Mouse (Mus musculus): Measurements from ENCODE around the gene Tns1. TPM values are rescaled to one million over a fixed set of nuclear protein-coding genes. Genes with fewer than 3 reads are reported as not detected.

Gene Tns1
- total RNA-seq, 2 experiments from 2014 or later, result 193 to 196 TPM

- no peak for DNase-seq
Observed at GRCm38 (mm10) chr1:73991226-73991625, 133.0 kb downstream of the Tns1 start.

GRCm38 (mm10) chr1:73990024-73990423, 134.2 kb downstream of the Tns1 start:
- DNase-seq, result no peak

- DNase-seq, result no peak
Observed at GRCm38 (mm10) chr1:73987705-73988201, 136.5 kb downstream of the Tns1 start.

- DNase-seq, result peak; percentile 52
Observed at GRCm38 (mm10) chr1:73986268-73987045, 137.8 kb downstream of the Tns1 start.

GRCm38 (mm10) chr1:73985611-73986010, 138.6 kb downstream of the Tns1 start:
- DNase-seq, result no peak

GRCm38 (mm10) chr1:73979214-73979613, 145.0 kb downstream of the Tns1 start:
- peak; percentile 54 for DNase-seq

- DNase-seq, result no peak
Observed at GRCm38 (mm10) chr1:73978576-73978975, 145.7 kb downstream of the Tns1 start.

- DNase-seq, result no peak
Observed at GRCm38 (mm10) chr1:73973992-73974391, 150.3 kb downstream of the Tns1 start.

- no peak for DNase-seq
Observed at GRCm38 (mm10) chr1:73972726-73973125, 151.5 kb downstream of the Tns1 start.

GRCm38 (mm10) chr1:73970161-73970730, 154.0 kb downstream of the Tns1 start:
- DNase-seq, result no peak

- no peak for DNase-seq
Observed at GRCm38 (mm10) chr1:73968712-73969511, 155.3 kb downstream of the Tns1 start.

- no peak for DNase-seq
Observed at GRCm38 (mm10) chr1:73966411-73967238, 157.6 kb downstream of the Tns1 start.

GRCm38 (mm10) chr1:73964151-73964743, 160.0 kb downstream of the Tns1 start:
- no peak for DNase-seq

- peak; percentile 76 for DNase-seq
Observed at GRCm38 (mm10) chr1:73963626-73964025, 160.6 kb downstream of the Tns1 start.

GRCm38 (mm10) chr1:73962668-73963371, 161.4 kb downstream of the Tns1 start:
- peak; percentile 83 for DNase-seq

- no peak for DNase-seq
Observed at GRCm38 (mm10) chr1:73962049-73962448, 162.2 kb downstream of the Tns1 start.

GRCm38 (mm10) chr1:73959758-73960157, 164.5 kb downstream of the Tns1 start:
- DNase-seq, result no peak

- no peak for DNase-seq
Observed at GRCm38 (mm10) chr1:73959344-73959743, 164.9 kb downstream of the Tns1 start.

GRCm38 (mm10) chr1:73958210-73958983, 165.9 kb downstream of the Tns1 start:
- DNase-seq, result peak; percentile 57

- no peak for DNase-seq
Observed at GRCm38 (mm10) chr1:73957428-73957827, 166.8 kb downstream of the Tns1 start.

All from gastrocnemius, postnatal 10 days (tissue).